ENCODE assay signal across 25 mouse cellular contexts in genomic region chr12:99408651-99409050, GRCm38 (mm10).
DNase-seq lines count a peak whose midpoint lies in the region; ATAC-seq and TF ChIP-seq lines count a peak whose summit lies in the region.
"Had no signal": no experiment of that assay in that cellular context is flagged by ENCODE, and none has a peak within 500 bp of the region (broad histone marks: within the 10 kb centered on the region; RNA-seq: fewer than 3 reads in every experiment).

No protein-coding gene starts in this region.

- H3K4me1 ChIP-seq in liver, embryonic 15.5 days (replicated peaks), result peaks cover 32% of the 10 kb centered on the region
- no peaks in the 10 kb centered on the region; the same call in 1 of the 2 replicates for H3K4me1 ChIP-seq in liver, embryonic 11.5 days (replicated peaks; ENCODE audit: control insufficient read depth, insufficient read depth, low read length)

- H3K9ac ChIP-seq in liver, embryonic 15.5 days, result 0 out of 2 replicates have a peak overlapping the region, but pooled peaks have one; percentile 25
- H3K9ac ChIP-seq in liver, embryonic 11.5 days (ENCODE audit: low read depth, low read length), result no peak overlapping the region
- H3K9ac ChIP-seq: forebrain, embryonic 15.5 days; heart, embryonic 15.5 days; hindbrain, embryonic 15.5 days; kidney, embryonic 15.5 days; limb, embryonic 13.5 days; liver, embryonic 12.5 days; midbrain, embryonic 13.5 days had no signal

- no peaks in the 10 kb centered on the region for H3K36me3 ChIP-seq in liver, embryonic 15.5 days (replicated peaks)
- H3K36me3 ChIP-seq in liver, embryonic 11.5 days (ENCODE audit: control insufficient read depth, insufficient read depth, low read length), result peaks cover under 1% of the 10 kb centered on the region; the same call in 1 of the 2 replicates
- H3K36me3 ChIP-seq: forebrain, embryonic 15.5 days; heart, embryonic 15.5 days; hindbrain, embryonic 15.5 days; kidney, embryonic 15.5 days; limb, embryonic 13.5 days; liver, embryonic 12.5 days; midbrain, embryonic 13.5 days had no signal

- no peak overlapping the region for H3K4me3 ChIP-seq in liver, embryonic 15.5 days (replicated peaks)
- no peak overlapping the region for H3K4me3 ChIP-seq in liver, embryonic 11.5 days (ENCODE audit: low read depth, low read length)
- H3K4me3 ChIP-seq: forebrain, embryonic 15.5 days; heart, embryonic 10.5 days; heart, embryonic 15.5 days; hindbrain, embryonic 15.5 days; kidney, embryonic 15.5 days; limb, embryonic 13.5 days; liver, embryonic 12.5 days; midbrain, embryonic 13.5 days had no signal

- no peaks in the 10 kb centered on the region for H3K27me3 ChIP-seq in liver, embryonic 15.5 days
- no peaks in the 10 kb centered on the region for H3K27me3 ChIP-seq in liver, embryonic 11.5 days (replicated peaks; ENCODE audit: control insufficient read depth, insufficient read depth, low read length)
- H3K27me3 ChIP-seq: forebrain, embryonic 15.5 days; heart, embryonic 15.5 days; hindbrain, embryonic 15.5 days; limb, embryonic 13.5 days; liver, embryonic 12.5 days; midbrain, embryonic 13.5 days; Patski had no signal

- WGBS in liver, embryonic 15.5 days (ENCODE audit: insufficient replicate concordance), result 53% methylated on average over 3 of the region's 3 CpGs
- WGBS in liver, embryonic 11.5 days, result 84% methylated on average over 3 of the region's 3 CpGs

- H3K9me3 ChIP-seq in liver, embryonic 15.5 days (replicated peaks), result no peaks in the 10 kb centered on the region
- H3K9me3 ChIP-seq in liver, embryonic 11.5 days (ENCODE audit: control insufficient read depth, low read length), result no peaks in the 10 kb centered on the region
- H3K9me3 ChIP-seq: forebrain, embryonic 15.5 days; heart, embryonic 10.5 days; heart, embryonic 15.5 days; hindbrain, embryonic 15.5 days; kidney, embryonic 15.5 days; limb, embryonic 13.5 days; midbrain, embryonic 13.5 days had no signal

- H3K4me2 ChIP-seq in liver, embryonic 15.5 days, result no peak overlapping the region; the same call in 1 of the 2 replicates
- no peak overlapping the region for H3K4me2 ChIP-seq in liver, embryonic 11.5 days
- H3K4me2 ChIP-seq: forebrain, embryonic 15.5 days; heart, embryonic 15.5 days; hindbrain, embryonic 15.5 days; kidney, embryonic 15.5 days; limb, embryonic 13.5 days; midbrain, embryonic 13.5 days had no signal

- TF ChIP-seq CTCF in brain, embryonic 14.5 days (IDR thresholded peaks at IDR 0.05; ENCODE audit: borderline replicate concordance, extremely low read depth, insufficient read depth, insufficient read length), result no peak

- ATAC-seq in liver, embryonic 15.5 days (ENCODE audit: insufficient read depth), result no peak
- ATAC-seq in liver, embryonic 11.5 days (replicated peaks; ENCODE audit: low FRiP score), result no peak
- ATAC-seq: forebrain, embryonic 15.5 days; inflammation-experienced regulatory T-cells, adult 6 months; liver, embryonic 12.5 days; lung, postnatal 0 days; midbrain, embryonic 13.5 days; Patski had no signal

- TF ChIP-seq POLR2A in brain, embryonic 14.5 days (IDR thresholded peaks at IDR 0.05; ENCODE audit: borderline replicate concordance, extremely low read depth, insufficient read depth, insufficient read length, poor library complexity, severe bottlenecking), result no peak

- DNase-seq in cerebellum, postnatal 14 days, result peak; percentile 44 to 56
- DNase-seq in cerebellum, adult 11 months, result no peak
- no peak for DNase-seq in liver, embryonic 11.5 days (ENCODE audit: low spot score)
- DNase-seq in MN1 (ENCODE audit: low spot score), result peak; percentile 13
- DNase-seq in brain, embryonic 14.5 days (ENCODE audit: low read depth), result peak; percentile 29
- DNase-seq: B cell, adult 2 months; gastrocnemius, postnatal 25 days; kidney, adult 18-20 months; kidney, postnatal 25 days; lung, adult 18-20 months; right cerebral cortex, adult 18-20 months; right cerebral cortex, postnatal 4 days had no signal

- peak overlapping the region; percentile 9; the same call in 1 of the 2 replicates for H3K27ac ChIP-seq in liver, embryonic 15.5 days (replicated peaks)
- no peak overlapping the region for H3K27ac ChIP-seq in liver, embryonic 11.5 days (ENCODE audit: low read depth, low read length)
- H3K27ac ChIP-seq: forebrain, embryonic 15.5 days; heart, embryonic 10.5 days; heart, embryonic 15.5 days; hindbrain, embryonic 15.5 days; kidney, embryonic 15.5 days; limb, embryonic 13.5 days; liver, embryonic 12.5 days; macrophage; midbrain, embryonic 13.5 days had no signal

Comparison
In these comparisons a context has a peak if more than half of its experiments do, and no peak if none do; other contexts are left out.
1. DNase-seq: peak in cerebellum, postnatal 14 days (2 of 2), MN1 (single experiment) and brain, embryonic 14.5 days (single experiment); none in cerebellum, adult 11 months (single experiment) and liver, embryonic 11.5 days (single experiment).